Mouse (Mus musculus) bone marrow, adult 2 months (tissue): ENCODE measurements around the gene Hoxb8. TPM values are rescaled to one million over a fixed set of nuclear protein-coding genes. Genes with fewer than 3 reads are reported as not detected.

Experiments used
- H3K27ac ChIP-seq: fragments of 200-500 bp; 2 replicates; pipeline ENCODE4 v1.5.1; 2012; ENCODE audit warnings: low read depth, mild to moderate bottlenecking, control low read depth, inconsistent platforms, low read length; ENCODE audit not compliant: control insufficient read depth, poor library complexity, insufficient read depth
- H3K4me1 ChIP-seq: fragments of 200-500 bp; 2 replicates; pipeline ENCODE4 v1.6.1; 2011; ENCODE audit warnings: low read length; ENCODE audit not compliant: control insufficient read depth, insufficient read depth
- H3K4me3 ChIP-seq: fragments of 200-500 bp; replicated peaks from 2 replicates; pipeline ENCODE3; 2011; ENCODE audit warnings: mild to moderate bottlenecking, low read depth, low read length, control low read depth; ENCODE audit not compliant: control insufficient read depth
- CTCF ChIP-seq: fragments of 200-500 bp; IDR thresholded peaks from 2 replicates; pipeline ENCODE4 v1.5.1; 2011; ENCODE audit warnings: low read length, control low read depth; ENCODE audit not compliant: control insufficient read depth, insufficient read depth
- POLR2A ChIP-seq: fragments of 200-500 bp; IDR thresholded peaks from 2 replicates; pipeline ENCODE4 v1.6.1; 2011; ENCODE audit warnings: low read depth, mild to moderate bottlenecking, control low read depth, low read length, borderline replicate concordance; ENCODE audit not compliant: control insufficient read depth
- WGBS: fragments of 180-500 bp; shearing (Covaris S2); methylation state at CpG from one replicate; pipeline ENCODE4 v1.1.7; 2018; 5-methylcytosine and 5-hydroxymethylcytosine counted together
- polyA plus RNA-seq: library from polyadenylated mRNA; stranded (reverse); fragments of >200 nt; gene quantifications from 2 replicates; pipeline ENCODE4 v1.2.4, GENCODE M21; 2011; ENCODE audit warnings: low replicate concordance; ENCODE audit not compliant: missing spikeins, insufficient read depth, insufficient read length

Hoxb8 gene
- polyA plus RNA-seq, 1 experiment, result 0.75 TPM

DNA sequence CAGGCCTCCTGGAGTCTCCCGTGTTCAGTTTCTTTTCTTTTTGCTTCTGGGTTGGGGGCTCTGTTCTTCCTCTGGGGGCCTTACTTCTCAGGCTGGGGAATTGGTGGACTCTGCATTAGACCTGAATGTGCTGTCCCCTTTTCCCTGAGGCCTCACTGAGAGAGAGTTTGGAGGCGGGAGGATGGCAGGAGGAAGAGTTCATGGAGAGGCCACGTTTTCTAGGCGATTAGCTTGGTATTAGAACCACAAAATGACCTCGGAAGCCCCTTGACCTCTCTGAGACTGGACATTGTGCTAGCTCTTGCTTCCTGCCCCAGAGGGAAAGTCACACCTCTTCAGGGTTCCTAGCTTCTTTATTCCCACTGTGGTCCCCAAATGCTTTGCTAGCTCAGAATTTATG, 42.4 kb downstream of the Hoxb8 start:
- Histone ChIP-seq H3K4me3 (no peak overlapping the region), H3K27ac (no peak overlapping the region), H3K4me1 (no peaks in the 10 kb centered on the region)
- TF ChIP-seq CTCF (no peak), POLR2A (no peak)
- WGBS, result 82% methylated on average over 5 of the region's 5 CpGs

DNA sequence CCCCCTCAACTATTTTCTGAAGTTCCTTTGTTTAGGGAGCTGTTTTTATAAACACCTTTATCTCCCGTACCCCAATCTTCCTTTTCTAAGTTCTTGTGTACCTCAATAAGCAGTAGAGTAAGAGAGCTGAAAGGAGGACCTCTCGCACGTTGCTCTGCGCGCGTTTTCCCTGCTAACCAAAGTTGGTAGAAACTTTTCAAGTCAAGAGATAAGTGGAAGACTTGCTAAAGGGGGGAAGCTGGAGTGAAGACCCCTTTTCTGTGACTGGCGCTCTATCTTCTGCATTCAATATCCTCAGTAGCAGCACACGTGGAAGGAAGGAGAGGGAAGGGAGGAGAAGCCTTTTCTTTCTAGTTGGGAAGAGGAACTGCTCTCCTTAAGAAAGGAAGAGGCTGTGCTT, 43.3 kb downstream of the Hoxb8 start:
- Histone ChIP-seq H3K27ac (no peak overlapping the region), H3K4me3 (no peak overlapping the region), H3K4me1 (no peaks in the 10 kb centered on the region)
- WGBS, result 86% methylated on average over 8 of the region's 8 CpGs
- TF ChIP-seq CTCF, result no peak
- TF ChIP-seq POLR2A, result no peak

DNA sequence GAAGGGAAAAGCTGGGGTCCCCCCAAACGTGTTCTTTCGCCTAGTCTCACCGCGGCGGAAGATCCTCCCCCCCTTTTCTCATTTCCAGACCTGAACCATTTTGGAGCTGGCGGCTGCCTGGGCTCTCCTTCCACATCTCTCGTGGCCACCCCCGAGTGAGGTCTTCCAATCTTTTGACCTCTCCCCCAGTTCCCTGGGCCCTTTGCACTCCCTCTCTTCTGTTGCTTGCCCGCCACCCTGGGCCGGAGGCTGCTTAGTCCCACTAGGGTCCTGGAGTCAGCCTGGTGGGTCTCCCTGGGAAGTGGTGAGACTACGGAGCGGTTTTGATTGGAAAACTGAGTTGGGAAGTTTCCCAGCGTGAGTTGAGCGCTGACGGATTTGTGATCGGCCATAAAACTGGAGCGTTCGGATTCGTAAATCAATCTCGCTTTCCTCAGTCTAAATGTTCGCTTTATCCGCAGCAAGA, 44.1 kb downstream of the Hoxb8 start:
- Histone ChIP-seq H3K27ac (no peak overlapping the region), H3K4me3 (no peak overlapping the region), H3K4me1 (no peaks in the 10 kb centered on the region)
- TF ChIP-seq POLR2A, result no peak
- no peak for TF ChIP-seq CTCF
- 86% methylated on average over 22 of the region's 22 CpGs for WGBS

DNA sequence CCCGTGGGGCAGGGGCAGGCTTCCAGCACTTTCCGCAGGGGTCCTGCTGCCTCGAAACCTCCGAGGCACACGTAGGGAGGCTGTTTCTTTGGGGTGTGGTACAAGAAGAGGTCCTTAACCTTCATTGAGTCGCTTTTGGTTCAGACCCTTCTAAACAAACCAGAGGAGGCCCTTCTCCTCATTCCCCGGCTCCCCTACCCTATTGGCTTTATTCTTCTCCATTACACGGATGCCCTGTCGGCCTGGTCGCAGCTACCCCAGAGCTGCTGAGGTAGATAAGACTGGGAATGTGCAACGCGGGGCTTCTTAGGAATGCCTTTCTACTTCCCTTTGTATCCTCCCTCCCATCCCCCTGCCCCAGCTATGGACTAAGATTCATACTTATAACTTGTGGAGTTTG, 45.0 kb downstream of the Hoxb8 start:
- Histone ChIP-seq H3K27ac (no peak overlapping the region), H3K4me1 (no peaks in the 10 kb centered on the region), H3K4me3 (no peak overlapping the region)
- WGBS, result 90% methylated on average over 12 of the region's 12 CpGs
- no peak for TF ChIP-seq POLR2A
- TF ChIP-seq CTCF, result no peak

DNA sequence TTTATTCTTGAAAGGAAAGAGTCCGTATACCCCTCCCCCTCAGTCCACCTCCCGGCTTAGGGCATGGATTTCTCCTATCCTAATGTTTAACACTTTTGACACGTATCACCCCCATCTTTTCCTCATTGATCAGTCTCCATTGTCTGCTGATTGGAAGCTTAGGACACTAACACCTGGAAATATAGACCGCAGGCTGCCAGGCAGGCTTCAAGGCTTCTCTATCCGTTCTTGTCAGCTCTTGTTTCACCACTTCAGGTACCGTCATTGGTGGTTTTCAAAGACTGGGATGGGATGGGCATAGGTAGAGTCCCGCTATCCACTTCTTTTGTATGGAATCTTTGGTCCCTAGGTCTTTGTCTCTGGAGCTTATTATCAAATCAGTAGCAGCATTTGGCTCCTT, 45.4 kb downstream of the Hoxb8 start:
- Histone ChIP-seq H3K27ac (no peak overlapping the region), H3K4me3 (no peak overlapping the region), H3K4me1 (no peaks in the 10 kb centered on the region)
- 79% methylated on average over 7 of the region's 7 CpGs for WGBS
- no peak for TF ChIP-seq POLR2A
- no peak for TF ChIP-seq CTCF

DNA sequence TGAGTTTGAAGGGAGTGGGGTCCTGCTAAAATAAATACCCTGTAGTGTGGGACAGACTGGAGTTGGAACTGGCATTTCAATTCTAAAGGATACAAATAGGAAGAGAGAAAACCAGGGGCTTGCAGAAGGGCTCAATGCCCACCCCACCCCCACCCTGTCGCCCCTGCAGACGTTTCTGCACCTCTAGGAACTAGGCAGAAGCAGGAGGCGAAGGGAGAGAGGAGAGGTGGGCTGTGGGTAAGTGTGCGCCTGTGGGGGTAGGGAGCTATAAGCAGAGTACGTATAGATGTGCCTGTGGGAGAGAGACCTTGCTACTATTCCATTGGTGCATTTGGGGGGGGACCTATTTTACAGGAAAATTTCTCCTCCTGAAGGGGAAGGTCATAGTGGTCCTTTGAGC, 46.0 kb downstream of the Hoxb8 start:
- H3K27ac ChIP-seq, result no peak overlapping the region
- no peaks in the 10 kb centered on the region for H3K4me1 ChIP-seq
- no peak for TF ChIP-seq POLR2A
- TF ChIP-seq CTCF, result no peak
- no peak overlapping the region for H3K4me3 ChIP-seq
- 85% methylated on average over 5 of the region's 5 CpGs for WGBS

DNA sequence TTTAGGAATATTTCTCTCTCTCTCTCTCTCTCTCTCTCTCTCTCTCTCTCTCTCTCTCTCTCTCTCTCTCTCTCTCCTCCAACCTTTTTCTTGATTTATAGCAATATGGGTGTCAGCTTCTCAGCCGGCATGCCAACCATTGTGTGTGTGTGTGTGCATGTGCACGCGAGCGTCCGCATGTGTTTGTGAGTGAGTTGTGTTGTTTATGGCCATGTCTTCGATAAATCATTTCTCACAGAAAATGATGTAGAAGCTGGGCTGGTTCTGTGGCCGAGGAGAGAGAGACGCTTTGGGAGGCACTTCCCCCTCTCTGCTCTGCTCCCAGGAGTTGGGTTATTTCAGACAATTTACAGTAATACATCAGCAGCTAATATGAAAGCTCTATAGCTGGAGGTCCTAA, 46.9 kb downstream of the Hoxb8 start:
- Histone ChIP-seq H3K4me1 (no peaks in the 10 kb centered on the region), H3K27ac (no peak overlapping the region), H3K4me3 (no peak overlapping the region)
- WGBS, result 83% methylated on average over 8 of the region's 8 CpGs
- TF ChIP-seq CTCF, result no peak
- TF ChIP-seq POLR2A, result no peak

DNA sequence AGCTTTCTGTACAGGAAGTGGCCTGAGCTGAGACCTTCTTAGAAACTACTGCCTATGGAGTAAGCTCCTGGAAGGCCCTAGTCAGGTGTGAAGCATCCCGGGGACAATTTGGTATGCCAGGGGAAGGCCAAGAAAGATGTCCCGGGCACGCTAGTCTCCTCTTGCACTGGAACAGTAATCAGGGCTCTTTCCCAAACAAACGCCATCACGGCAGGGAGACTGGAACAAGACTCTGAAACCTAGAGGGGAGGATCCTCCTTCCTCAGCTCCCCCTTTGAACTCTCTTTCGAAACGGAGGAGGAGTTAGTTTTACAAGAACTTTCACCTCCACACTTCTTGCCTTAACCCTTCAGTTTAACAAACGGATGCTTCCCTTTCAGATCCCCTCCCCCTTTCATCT, 50.4 kb downstream of the Hoxb8 start:
- Histone ChIP-seq H3K4me1 (no peaks in the 10 kb centered on the region; the same call in 1 of the 2 replicates), H3K4me3 (no peak overlapping the region), H3K27ac (no peak overlapping the region)
- WGBS, result 39% methylated on average over 8 of the region's 8 CpGs
- TF ChIP-seq CTCF (no peak), POLR2A (no peak)

DNA sequence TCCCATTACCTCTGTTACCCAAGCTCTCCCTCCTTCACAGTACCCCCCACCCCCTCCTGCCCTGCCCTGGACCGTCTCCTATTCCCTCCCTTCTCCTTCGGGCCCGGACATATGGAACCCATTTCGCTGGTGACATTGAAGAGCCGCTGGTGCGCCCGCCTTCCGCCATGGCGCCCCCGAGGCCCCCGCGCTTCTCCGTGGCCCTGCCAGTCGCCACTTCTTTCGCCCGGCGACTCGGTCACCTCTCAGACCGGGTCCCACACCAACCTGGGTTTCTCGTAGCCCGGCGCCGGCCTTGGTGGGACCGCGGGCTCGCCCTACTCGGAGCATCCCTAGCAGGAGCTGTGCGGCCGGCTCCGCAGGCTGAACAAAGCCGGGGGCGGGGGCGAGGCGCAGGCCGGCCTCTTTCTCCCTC, 50.9 kb downstream of the Hoxb8 start:
- 81% methylated on average over 35 of the region's 35 CpGs for WGBS

More for the DNA sequence above, 50.9 kb downstream of the Hoxb8 start:
- TF ChIP-seq POLR2A, result no peak
- no peak for TF ChIP-seq CTCF
- H3K4me1 ChIP-seq, result no peaks in the 10 kb centered on the region; the same call in 1 of the 2 replicates
- no peak overlapping the region for H3K4me3 ChIP-seq
- H3K27ac ChIP-seq, result no peak overlapping the region
